In the genomic region with DNA sequence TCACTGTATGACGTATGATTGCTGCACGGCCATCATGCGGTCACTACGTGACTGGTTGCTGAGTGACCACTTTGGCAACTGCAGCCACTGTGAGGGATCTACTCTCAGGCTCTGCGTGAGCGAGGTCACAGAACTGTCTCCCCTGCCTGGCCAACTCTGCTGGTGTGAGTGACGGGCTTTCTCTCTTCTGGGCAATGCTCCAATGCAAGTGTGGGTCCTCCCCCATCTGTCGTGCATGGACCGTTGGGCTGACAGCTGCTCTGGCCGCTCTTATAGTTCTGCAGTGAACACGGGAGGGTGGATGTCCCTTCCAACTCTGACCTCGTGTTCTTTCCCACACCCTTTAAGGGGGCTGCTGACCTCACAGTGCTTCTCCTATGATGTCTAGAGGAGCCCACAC, we compare ENCODE assay signal across 9 mouse cellular contexts. TPM values are rescaled to one million over a fixed set of nuclear protein-coding genes. Genes with fewer than 3 reads are reported as not detected.
DNase-seq lines count a peak whose midpoint lies in the region; ATAC-seq lines count a peak whose summit lies in the region.
"Had no signal": no experiment of that assay in that cellular context is flagged by ENCODE, and none has a peak within 500 bp of the region (broad histone marks: within the 10 kb centered on the region; RNA-seq: fewer than 3 reads in every experiment).

No protein-coding gene starts in this region.

- 38% methylated on average over 12 of the region's 12 CpGs for WGBS in kidney, embryonic 16.5 days

- peak overlapping the region; percentile 25; the same call in 1 of the 2 replicates for H3K9ac ChIP-seq in kidney, embryonic 16.5 days (replicated peaks; ENCODE audit: low read length)

- DNase-seq in adrenal gland, postnatal 10 days: peak; percentile 64
- no peak for DNase-seq in adrenal gland, adult 8-10 months
- peak; percentile 21 for DNase-seq in spleen, postnatal 36 days (ENCODE audit: low spot score in 2 of 2)
- DNase-seq in spleen, adult 18-20 months: no peak
- DNase-seq in urinary bladder, postnatal 10 days (ENCODE audit: low spot score): no peak
- no peak for DNase-seq in ovary, postnatal 36 days (ENCODE audit: low spot score)

- no peak overlapping the region for H3K4me3 ChIP-seq in kidney, embryonic 16.5 days (ENCODE audit: low read length)
- H3K4me3 ChIP-seq: left cerebral cortex, adult 2 months had no signal

- H3K9me3 ChIP-seq in kidney, embryonic 16.5 days (ENCODE audit: low read length): no peaks in the 10 kb centered on the region

- peak overlapping the region; percentile 70 for H3K27ac ChIP-seq in kidney, embryonic 16.5 days (ENCODE audit: low read length)
- H3K27ac ChIP-seq: left cerebral cortex, adult 2 months had no signal

- peaks cover 19% of the 10 kb centered on the region for H3K4me1 ChIP-seq in kidney, embryonic 16.5 days (ENCODE audit: insufficient read depth, low read length)

- no peaks in the 10 kb centered on the region for H3K27me3 ChIP-seq in kidney, embryonic 16.5 days (ENCODE audit: insufficient read depth, low read length)

- no peak overlapping the region for H3K4me2 ChIP-seq in kidney, embryonic 16.5 days (replicated peaks; ENCODE audit: low read depth, low read length)

- H3K36me3 ChIP-seq in kidney, embryonic 16.5 days (ENCODE audit: insufficient read depth, low read length): no peaks in the 10 kb centered on the region

- peak; percentile 36 for ATAC-seq in kidney, embryonic 16.5 days (ENCODE audit: low FRiP score, low TSS enrichment)
- peak; percentile 30 for ATAC-seq in megakaryocyte progenitor cell, adult 5-6 weeks (replicated peaks; ENCODE audit: poor library complexity)

RNA-seq across cellular contexts. Expression of gene Egfl7, which starts 6.4 kb away (rescaled TPM):
- 100 to 1,000 TPM; 210 to 304 TPM for total RNA-seq in adrenal gland, postnatal 10 days (2021)
- 100 to 1,000 TPM; 105 to 245 (median 172) TPM for total RNA-seq in adrenal gland, adult 8-10 months (2022)
- 257 and 266 TPM in 2 replicates for polyA plus RNA-seq in kidney, embryonic 16.5 days (2015; fragmentation: Nextera tagmentation; extraction: Ambion mirVana)
- 29.9 and 58.3 TPM in 2 replicates for total RNA-seq in megakaryocyte progenitor cell, adult 5-6 weeks (2015)
- 24.6 and 24.9 TPM in 2 replicates for total RNA-seq in megakaryocyte progenitor cell, adult 5-6 weeks (2017)

RNA-seq across cellular contexts. Expression of gene Gm20532, which starts 13.0 kb away (rescaled TPM):
- not detected for total RNA-seq in adrenal gland, postnatal 10 days (2021)
- not detected for total RNA-seq in adrenal gland, adult 8-10 months (2022)
- not detected in 2 replicates for polyA plus RNA-seq in kidney, embryonic 16.5 days (2015; fragmentation: Nextera tagmentation; extraction: Ambion mirVana)
- not detected in 2 replicates for total RNA-seq in megakaryocyte progenitor cell, adult 5-6 weeks (2015)
- total RNA-seq in megakaryocyte progenitor cell, adult 5-6 weeks (2017): not detected in 2 replicates
- total RNA-seq: left cerebral cortex, adult 2 months had no signal

RNA-seq across cellular contexts. Expression of gene Agpat2, which starts 30.8 kb away (rescaled TPM):
- total RNA-seq in adrenal gland, postnatal 10 days (2021): 100 to 1,000 TPM; 333 to 433 TPM
- 100 to 1,000 TPM in 3 of 4 experiments, 10 to 100 TPM in 1; 86.0 to 354 (median 247) TPM for total RNA-seq in adrenal gland, adult 8-10 months (2022)
- polyA plus RNA-seq in kidney, embryonic 16.5 days (2015; fragmentation: Nextera tagmentation; extraction: Ambion mirVana): 53.0 and 57.0 TPM in 2 replicates
- total RNA-seq in megakaryocyte progenitor cell, adult 5-6 weeks (2015): 47.8 and 50.3 TPM in 2 replicates
- total RNA-seq in megakaryocyte progenitor cell, adult 5-6 weeks (2017): 43.5 and 52.3 TPM in 2 replicates

RNA-seq across cellular contexts. Expression of gene Fam69b, which starts 54.9 kb away (rescaled TPM):
- total RNA-seq in adrenal gland, postnatal 10 days (2021): 10 to 100 TPM in 1 of 2 experiments, 1 to 10 TPM in 1; 9.1 to 17.1 TPM
- 10 to 100 TPM in 2 of 4 experiments, 1 to 10 TPM in 2; 9.1 to 11.9 (median 10.4) TPM for total RNA-seq in adrenal gland, adult 8-10 months (2022)
- 39.3 and 40.3 TPM in 2 replicates for polyA plus RNA-seq in kidney, embryonic 16.5 days (2015; fragmentation: Nextera tagmentation; extraction: Ambion mirVana)
- 2.8 and 4.8 TPM in 2 replicates for total RNA-seq in megakaryocyte progenitor cell, adult 5-6 weeks (2015)
- 9.2 and 9.4 TPM in 2 replicates for total RNA-seq in megakaryocyte progenitor cell, adult 5-6 weeks (2017)

RNA-seq across cellular contexts. Expression of gene Notch1, which starts 56.9 kb away (rescaled TPM):
- 10 to 100 TPM; 27.1 to 36.4 TPM for total RNA-seq in adrenal gland, postnatal 10 days (2021)
- 10 to 100 TPM; 23.7 to 32.6 (median 28.4) TPM for total RNA-seq in adrenal gland, adult 8-10 months (2022)
- 23.7 and 27.0 TPM in 2 replicates for polyA plus RNA-seq in kidney, embryonic 16.5 days (2015; fragmentation: Nextera tagmentation; extraction: Ambion mirVana)
- 15.5 and 19.0 TPM in 2 replicates for total RNA-seq in megakaryocyte progenitor cell, adult 5-6 weeks (2015)
- 8.8 and 9.3 TPM in 2 replicates for total RNA-seq in megakaryocyte progenitor cell, adult 5-6 weeks (2017)

Comparison
In these comparisons a context has a peak if more than half of its experiments do, and no peak if none do; other contexts are left out.
1. DNase-seq: peak in adrenal gland, postnatal 10 days (single experiment) and spleen, postnatal 36 days (2 of 2); none in adrenal gland, adult 8-10 months (single experiment), spleen, adult 18-20 months (0 of 2), urinary bladder, postnatal 10 days (single experiment) and ovary, postnatal 36 days (single experiment).